Mouse (Mus musculus): ENCODE data around the gene Prl2b1. TPM values are rescaled to one million over a fixed set of nuclear protein-coding genes. Genes with fewer than 3 reads are reported as not detected.

The Prl2b1 gene
- polyA plus RNA-seq, 1 experiment from 2014 or later = not detected

DNA sequence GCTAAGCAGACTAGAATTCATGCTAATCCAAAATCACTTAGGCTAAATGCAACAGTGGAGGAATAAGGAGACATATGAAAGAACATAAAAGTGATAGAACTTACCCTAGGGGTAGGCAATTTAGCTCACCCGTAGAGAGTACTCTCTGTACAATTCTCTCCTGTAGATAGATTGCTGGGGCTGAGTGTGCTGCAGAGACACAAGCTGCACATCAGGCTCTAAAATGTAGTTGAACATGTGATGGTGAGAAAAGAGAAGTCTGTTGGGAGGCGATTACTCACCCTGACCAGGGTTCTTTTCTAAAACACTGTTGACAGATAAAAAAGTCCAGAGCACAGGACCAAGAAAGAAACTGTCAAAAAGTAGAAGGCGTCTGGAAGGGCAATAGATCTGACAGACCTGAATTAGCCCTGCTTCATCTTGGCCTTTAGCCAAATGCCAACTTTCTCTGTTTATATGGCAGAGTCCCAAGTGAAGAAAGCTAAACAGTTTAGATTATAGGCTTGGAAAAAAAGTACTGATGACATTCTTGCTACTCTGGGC, 47.8 kb downstream of the Prl2b1 start:
- no peak for ATAC-seq (replicated peaks; ENCODE audit: low FRiP score, low read depth)
- H3K4me1 ChIP-seq (replicated peaks; ENCODE audit: insufficient read depth, low read length) = no peaks in the 10 kb centered on the region
- WGBS = 75% methylated on average over 3 of the region's 3 CpGs
- no peak overlapping the region for H3K27ac ChIP-seq
- DNase-seq (ENCODE audit: low spot score) = no peak
- H3K9me3 ChIP-seq (replicated peaks; ENCODE audit: low read length) = no peaks in the 10 kb centered on the region
- no peak overlapping the region for H3K9ac ChIP-seq (ENCODE audit: low read depth, low read length)
- no peaks in the 10 kb centered on the region for H3K36me3 ChIP-seq (ENCODE audit: insufficient read depth, low read length)
- H3K27me3 ChIP-seq (ENCODE audit: insufficient read depth, low read length) = no peaks in the 10 kb centered on the region
- H3K4me3 ChIP-seq (replicated peaks; ENCODE audit: low read depth, low read length) = no peak overlapping the region
- H3K4me2 ChIP-seq (ENCODE audit: low read length) = no peak overlapping the region
- TF ChIP-seq CTCF (IDR thresholded peaks at IDR 0.05; ENCODE audit: low read depth) = no peak

DNA sequence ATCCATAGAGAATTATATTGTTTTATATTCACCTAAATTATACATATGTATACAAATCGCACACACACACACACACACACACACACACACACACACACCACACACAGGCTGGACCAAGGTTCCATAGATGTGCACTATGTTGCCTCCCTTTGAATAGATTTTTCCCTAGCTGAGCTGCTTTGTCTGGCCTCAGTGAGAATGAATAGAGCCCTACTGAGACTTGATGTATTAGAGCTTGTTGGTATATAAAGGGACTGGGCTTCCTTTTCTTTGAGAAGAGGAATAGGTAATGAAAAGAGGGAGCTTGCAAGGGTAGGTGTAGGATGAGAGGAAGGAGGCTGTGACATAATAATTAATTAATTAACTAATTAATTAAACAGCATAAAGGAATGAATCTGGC, 55.7 kb downstream of the Prl2b1 start:
- Histone ChIP-seq H3K4me3 (replicated peaks; ENCODE audit: low read depth, low read length) (no peak overlapping the region), H3K9me3 (replicated peaks; ENCODE audit: low read length) (no peaks in the 10 kb centered on the region), H3K9ac (ENCODE audit: low read depth, low read length) (no peak overlapping the region), H3K4me1 (replicated peaks; ENCODE audit: insufficient read depth, low read length) (no peaks in the 10 kb centered on the region), H3K27ac (no peak overlapping the region), H3K4me2 (ENCODE audit: low read length) (no peak overlapping the region), H3K36me3 (ENCODE audit: insufficient read depth, low read length) (no peaks in the 10 kb centered on the region), H3K27me3 (ENCODE audit: insufficient read depth, low read length) (no peaks in the 10 kb centered on the region)
- DNase-seq (ENCODE audit: low spot score) = no peak
- 100% methylated on average over 1 of the region's 1 CpGs for WGBS
- no peak for TF ChIP-seq CTCF (IDR thresholded peaks at IDR 0.05; ENCODE audit: low read depth)
- ATAC-seq (replicated peaks; ENCODE audit: low FRiP score, low read depth) = no peak

Other genes with a start within 250 kb of the Prl2b1 start
- not detected in 2 replicates for gene Prl3d3, start 234.1 kb downstream of the Prl2b1 start, polyA plus RNA-seq (2015; fragmentation: Nextera tagmentation; extraction: Ambion mirVana)
- not detected in 2 replicates for gene Prl3c1, start 194.2 kb downstream of the Prl2b1 start, polyA plus RNA-seq (2015; fragmentation: Nextera tagmentation; extraction: Ambion mirVana)
- gene Prl3b1, start 149.0 kb downstream of the Prl2b1 start, polyA plus RNA-seq (2015; fragmentation: Nextera tagmentation; extraction: Ambion mirVana) = not detected in 2 replicates
- gene Prl3a1, start 131.4 kb downstream of the Prl2b1 start, polyA plus RNA-seq (2015; fragmentation: Nextera tagmentation; extraction: Ambion mirVana) = not detected in 2 replicates
- gene Prl6a1, start 78.2 kb downstream of the Prl2b1 start, polyA plus RNA-seq (2015; fragmentation: Nextera tagmentation; extraction: Ambion mirVana) = not detected in 2 replicates
- not detected in 2 replicates for gene Prl8a2, start 45.2 kb downstream of the Prl2b1 start, polyA plus RNA-seq (2015; fragmentation: Nextera tagmentation; extraction: Ambion mirVana)
- gene Prl8a6, start 47.8 kb upstream of the Prl2b1 start, polyA plus RNA-seq (2015; fragmentation: Nextera tagmentation; extraction: Ambion mirVana) = not detected in 2 replicates
- gene Prl8a8, start 122.4 kb upstream of the Prl2b1 start, polyA plus RNA-seq (2015; fragmentation: Nextera tagmentation; extraction: Ambion mirVana) = not detected in 2 replicates
- gene Prl8a9, start 173.8 kb upstream of the Prl2b1 start, polyA plus RNA-seq (2015; fragmentation: Nextera tagmentation; extraction: Ambion mirVana) = not detected in 2 replicates
- gene Prl8a1, start 191.3 kb upstream of the Prl2b1 start, polyA plus RNA-seq (2015; fragmentation: Nextera tagmentation; extraction: Ambion mirVana) = not detected in 2 replicates
- gene Prl7b1, start 219.7 kb upstream of the Prl2b1 start, polyA plus RNA-seq (2015; fragmentation: Nextera tagmentation; extraction: Ambion mirVana) = not detected in 2 replicates